Mouse (Mus musculus): ENCODE measurements around the gene Dhrs3. TPM values are rescaled to one million over a fixed set of nuclear protein-coding genes. Genes with fewer than 3 reads are reported as not detected.

The Dhrs3 gene
- total RNA-seq, 1 experiment from 2014 or later, result 111 TPM

GRCm38 (mm10) chr4:144898036-144898649 lies 5.5 kb downstream of the Dhrs3 start:
- peak; percentile 18 for DNase-seq

GRCm38 (mm10) chr4:144898737-144899136 lies 6.1 kb downstream of the Dhrs3 start:
- no peak for DNase-seq

DNA sequence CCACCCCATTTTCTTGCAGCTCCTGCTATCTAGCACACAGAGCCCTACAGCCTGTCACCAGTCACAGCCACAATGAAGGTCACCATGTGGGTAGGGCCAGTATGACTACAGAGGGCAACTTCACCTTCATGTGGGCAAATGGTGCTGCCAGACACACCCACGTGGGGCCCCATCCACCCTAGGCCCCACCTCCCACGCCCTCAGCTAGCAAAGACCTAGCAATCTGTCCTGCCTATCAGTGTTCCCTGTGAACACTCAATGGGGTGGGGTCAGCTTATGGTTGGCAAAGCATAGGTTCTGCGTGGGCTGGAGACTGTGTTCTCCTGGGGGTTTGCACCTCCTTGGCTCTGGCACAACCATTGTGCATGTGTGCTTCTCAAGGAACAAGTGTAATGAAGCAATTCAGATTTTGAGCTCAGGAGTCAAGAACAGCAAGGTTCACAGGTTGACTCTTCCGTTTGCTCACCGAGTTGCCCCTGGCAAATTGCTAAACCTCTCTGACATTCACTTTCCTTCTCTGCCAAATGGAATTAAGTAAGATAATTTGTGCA lies 9.0 kb downstream of the Dhrs3 start:
- no peak for DNase-seq

DNA sequence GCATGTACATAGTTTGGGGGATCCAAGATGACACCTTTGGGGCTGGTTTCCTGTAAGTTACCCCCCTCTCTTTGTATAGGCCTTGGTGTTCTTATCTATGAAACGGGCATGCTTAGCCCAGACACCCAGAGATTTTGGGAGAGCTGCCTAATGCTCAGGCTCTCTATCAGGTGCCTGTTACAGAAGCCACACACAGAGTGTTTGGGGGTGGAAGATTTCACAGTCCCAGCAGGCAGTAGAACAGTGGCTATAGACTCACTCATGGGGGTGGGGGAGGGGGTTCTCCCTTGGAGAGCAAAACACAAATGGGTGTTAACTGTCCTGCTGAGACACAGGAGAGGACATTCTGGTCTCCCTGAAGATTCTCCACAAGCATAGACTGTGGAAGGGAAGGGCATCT lies 10.5 kb downstream of the Dhrs3 start:
- DNase-seq, result no peak

GRCm38 (mm10) chr4:144903932-144904331 lies 11.3 kb downstream of the Dhrs3 start:
- peak; percentile 13 for DNase-seq

- DNase-seq, result no peak
Observed at GRCm38 (mm10) chr4:144905128-144905527, 12.5 kb downstream of the Dhrs3 start.

GRCm38 (mm10) chr4:144906001-144906889 lies 13.6 kb downstream of the Dhrs3 start:
- peak; percentile 34 for DNase-seq

GRCm38 (mm10) chr4:144906978-144907703 lies 14.5 kb downstream of the Dhrs3 start:
- DNase-seq, result peak; percentile 30

GRCm38 (mm10) chr4:144908825-144909224 lies 16.2 kb downstream of the Dhrs3 start:
- DNase-seq, result no peak

DNA sequence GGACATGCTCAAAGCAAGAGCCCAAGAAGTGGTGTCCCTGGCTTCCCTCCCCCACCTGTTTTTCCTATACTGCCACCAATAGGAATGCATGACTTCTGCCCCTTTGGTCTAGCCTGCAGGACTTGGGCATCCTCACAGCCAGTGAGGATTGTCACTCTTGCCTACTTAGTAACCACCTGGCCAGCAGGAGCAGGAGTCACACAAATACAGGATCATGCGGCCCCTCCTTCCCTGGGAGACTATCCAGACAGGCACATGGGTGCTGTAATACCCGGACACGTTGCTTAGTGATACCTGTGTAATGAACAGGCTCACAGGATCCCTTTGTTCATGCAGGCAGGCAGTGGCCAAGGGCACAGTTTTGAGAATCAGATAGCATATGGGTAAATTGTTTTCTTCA lies 17.7 kb downstream of the Dhrs3 start:
- DNase-seq, result no peak

- no peak for DNase-seq
Observed at GRCm38 (mm10) chr4:144913298-144914152, 20.9 kb downstream of the Dhrs3 start.

DNA sequence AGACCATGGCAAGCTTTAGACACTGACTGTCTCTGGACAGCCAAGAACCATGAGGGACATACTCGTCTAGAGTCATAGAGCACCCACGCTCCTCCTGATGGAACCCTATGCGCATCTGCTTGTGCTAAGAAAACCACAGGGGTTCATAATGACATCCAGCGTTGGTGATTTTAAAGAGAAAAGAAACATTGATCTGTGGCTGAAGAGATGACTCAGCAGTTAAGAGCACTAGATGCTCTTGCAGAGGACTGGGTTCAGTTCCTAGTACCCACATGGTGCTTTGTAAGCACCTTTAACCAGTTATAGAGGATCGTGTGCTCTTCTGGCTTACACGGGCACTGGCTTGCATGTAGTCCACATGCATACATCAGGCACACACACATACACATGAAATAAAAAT lies 23.9 kb downstream of the Dhrs3 start:
- no peak for DNase-seq

DNA sequence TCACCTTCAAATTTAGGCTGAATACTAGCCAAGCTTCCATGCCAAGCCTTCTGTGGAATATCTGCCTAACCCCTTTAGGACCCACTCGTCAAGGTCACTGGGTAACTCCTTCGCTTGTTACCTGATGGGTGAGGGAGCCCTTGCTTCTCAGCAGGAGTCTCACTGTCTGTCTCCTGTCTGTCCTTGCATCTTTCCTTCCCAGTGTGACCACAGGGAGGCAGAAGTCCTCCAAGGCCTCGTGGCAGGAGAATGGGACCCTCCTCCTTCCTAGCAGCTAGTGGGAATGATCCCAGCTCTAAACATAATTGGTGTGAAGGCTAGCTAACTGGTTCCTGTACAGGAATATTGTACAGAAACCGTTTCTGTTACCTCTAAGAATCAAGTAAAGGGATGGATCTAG lies 24.5 kb downstream of the Dhrs3 start:
- DNase-seq, result no peak

DNA sequence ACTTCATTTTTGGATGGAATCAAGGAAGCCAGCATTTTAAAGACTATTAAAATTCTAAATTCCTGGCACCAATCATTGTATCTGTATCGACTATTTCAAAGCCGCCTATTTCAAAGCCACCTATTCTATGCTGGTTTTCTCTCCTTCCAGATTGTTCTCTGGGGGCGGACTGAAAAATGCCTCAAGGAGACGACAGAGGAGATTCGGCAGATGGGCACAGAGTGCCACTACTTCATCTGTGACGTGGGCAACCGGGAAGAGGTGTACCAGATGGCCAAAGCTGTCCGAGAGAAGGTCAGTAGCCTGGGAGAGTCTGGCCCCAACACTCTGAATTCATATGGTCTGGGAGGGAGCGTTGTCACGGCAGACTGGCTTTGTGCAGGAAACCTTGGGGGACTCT lies 25.9 kb downstream of the Dhrs3 start:
- no peak for DNase-seq

DNA sequence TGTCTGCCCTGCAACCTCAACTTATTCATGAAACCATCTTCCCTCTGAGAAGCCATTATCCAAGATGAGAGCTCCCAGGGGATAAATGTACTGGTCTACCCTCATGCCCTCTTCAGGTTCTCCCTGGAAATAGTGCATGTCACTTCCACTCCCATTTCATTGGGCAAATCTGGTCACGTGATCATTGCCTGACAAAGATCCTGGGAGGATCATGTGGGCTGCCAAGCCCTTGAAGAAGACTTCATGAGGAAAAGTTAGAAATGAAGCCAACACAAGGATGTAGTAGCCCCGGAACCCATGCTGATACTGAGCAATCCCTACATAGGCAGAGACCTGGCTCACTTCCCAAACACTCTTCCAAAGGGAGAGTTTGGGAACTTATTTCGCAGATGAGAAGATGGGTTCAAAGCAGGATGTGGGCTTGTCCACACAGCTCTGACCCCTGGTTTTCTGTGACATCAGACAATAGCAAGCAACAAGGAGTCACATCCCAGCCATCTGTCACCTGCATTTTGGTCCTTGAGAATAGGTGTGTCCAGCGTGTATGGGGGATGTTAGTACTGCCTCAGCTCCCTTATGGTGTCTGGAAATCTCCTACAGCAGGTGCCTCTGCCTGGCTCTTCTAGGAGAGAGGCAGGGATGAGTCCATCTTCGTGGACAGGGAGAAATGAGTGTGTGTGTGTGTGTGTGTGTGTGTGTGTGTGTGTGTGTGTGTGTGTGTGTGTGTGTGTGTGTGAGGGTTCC lies 36.2 kb downstream of the Dhrs3 start:
- no peak for DNase-seq

DNA sequence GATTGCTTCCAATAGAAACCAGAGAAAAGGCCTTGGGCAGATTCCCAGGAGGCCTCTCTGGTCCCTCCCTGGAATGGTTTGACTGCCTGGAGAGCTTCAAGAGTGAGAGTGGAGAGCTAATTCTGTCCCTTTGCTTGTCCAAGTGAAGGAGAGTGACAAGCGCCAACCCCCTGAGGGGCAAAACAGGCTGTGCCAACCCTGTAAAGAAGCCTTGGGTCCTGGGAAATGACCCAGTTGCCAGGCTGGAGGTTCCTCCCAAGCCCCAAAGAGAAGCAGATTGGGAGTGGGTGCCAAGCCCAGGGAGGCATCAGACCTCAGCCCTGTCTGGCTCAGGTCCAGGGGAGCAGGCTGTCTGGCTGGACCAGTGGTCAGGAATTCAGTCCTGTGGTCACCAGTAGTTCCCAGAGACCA lies 37.2 kb downstream of the Dhrs3 start:
- peak; percentile 67 for DNase-seq

- peak; percentile 63 for DNase-seq
Observed at GRCm38 (mm10) chr4:144930366-144930765, 37.7 kb downstream of the Dhrs3 start.

DNA sequence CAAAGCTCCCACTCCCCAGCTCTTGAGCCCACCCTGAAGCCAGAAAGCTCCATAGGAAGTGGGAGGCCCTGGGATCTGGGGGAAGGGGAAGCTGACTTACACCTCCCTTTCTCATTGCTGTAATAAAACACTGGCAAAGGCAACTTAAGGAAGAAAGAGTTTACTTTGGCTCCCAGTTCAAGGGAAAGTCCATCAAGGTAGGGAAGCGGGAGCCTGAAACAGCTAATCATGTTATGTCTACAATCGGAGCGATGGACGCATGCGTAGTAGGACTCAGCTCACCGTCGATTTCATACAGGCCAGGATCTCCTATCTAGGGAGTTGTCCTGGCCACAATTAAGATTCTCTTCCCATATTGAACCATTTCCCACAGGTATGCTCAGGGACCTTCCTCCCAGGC lies 38.5 kb downstream of the Dhrs3 start:
- no peak for DNase-seq

DNA sequence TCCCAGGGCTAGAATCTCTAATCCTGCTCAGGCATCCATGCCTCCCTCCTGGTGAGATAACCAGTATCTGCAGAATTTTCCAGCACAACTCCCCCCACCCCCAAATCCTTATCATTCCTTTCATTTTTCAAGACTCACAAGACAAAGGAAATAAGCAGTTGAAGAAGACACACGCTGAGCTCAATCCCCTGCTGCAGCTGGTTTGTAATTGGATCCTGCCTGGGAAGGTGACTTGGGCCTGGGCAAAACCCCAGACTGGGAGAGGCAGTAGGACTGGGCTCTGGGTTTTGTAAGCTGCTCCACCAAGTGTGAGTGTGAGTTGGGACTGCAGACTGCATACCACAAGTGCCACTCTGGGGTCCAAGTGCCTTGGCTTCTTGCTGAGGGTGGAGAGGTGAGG lies 41.9 kb downstream of the Dhrs3 start:
- no peak for DNase-seq

- no peak for DNase-seq
Observed at GRCm38 (mm10) chr4:144936563-144937154, 44.0 kb downstream of the Dhrs3 start.

Data from adrenal gland, postnatal 25 days (tissue).